Mouse (Mus musculus): Measurements from ENCODE around the gene Traf6. TPM values are rescaled to one million over a fixed set of nuclear protein-coding genes. Genes with fewer than 3 reads are reported as not detected.

The Traf6 gene
- total and polyA plus RNA-seq, 2 experiments from 2014 or later = 5.3 to 16.5 TPM

DNA sequence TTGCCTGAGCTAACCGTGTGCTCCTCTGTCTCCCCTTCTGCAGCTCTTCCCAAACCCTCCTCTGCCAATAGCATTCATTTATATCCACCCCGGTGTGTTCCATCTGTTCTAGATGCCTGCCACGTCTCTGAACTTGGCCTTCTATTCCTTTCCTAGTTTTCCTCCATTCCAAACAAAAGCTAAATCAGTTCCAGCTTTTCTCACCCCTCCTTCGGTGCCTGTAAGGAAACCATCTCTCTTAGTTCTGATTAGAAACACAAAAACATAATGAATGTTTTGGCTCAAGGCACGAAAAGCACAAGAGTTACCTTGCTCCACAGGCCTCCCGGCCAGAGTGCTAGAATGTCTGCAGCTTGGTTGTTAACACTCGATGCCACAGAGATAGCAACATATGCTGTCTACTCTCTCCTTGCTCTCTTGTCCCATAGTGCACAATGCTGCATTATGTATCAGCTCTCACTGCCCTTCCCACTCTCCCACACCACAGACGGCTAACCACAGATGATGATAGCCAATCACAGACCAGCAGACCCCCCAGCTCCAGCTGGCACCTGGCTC lies 29.0 kb upstream of the Traf6 start, which contains the start of the genes Rag1 and B230118H07Rik:
Gene Rag1 (minus strand): TSS at position 388 of the 558 bp plus-strand sequence.
Gene B230118H07Rik (minus strand): TSS at position 419 of the 558 bp plus-strand sequence.
- Histone ChIP-seq H3K4me1 (ENCODE audit: insufficient read depth, low read length) (no peaks in the 10 kb centered on the region), H3K27me3 (ENCODE audit: insufficient read depth, low read length) (no peaks in the 10 kb centered on the region), H3K27ac (ENCODE audit: low read depth, low read length) (no peak within 1 kb of the TSS), H3K4me2 (ENCODE audit: low read depth, low read length, poor library complexity, severe bottlenecking) (no peak within 1 kb of the TSS), H3K4me3 (ENCODE audit: low read depth, low read length) (no peak within 1 kb of the TSS), H3K9me3 (ENCODE audit: low read length) (no peaks in the 10 kb centered on the region), H3K36me3 (ENCODE audit: insufficient read depth, low read length) (no peaks in the 10 kb centered on the region), H3K9ac (replicated peaks; ENCODE audit: low read length, poor library complexity, severe bottlenecking) (no peak within 1 kb of the TSS)
- DNase-seq (ENCODE audit: low spot score) (peak; percentile 43), ATAC-seq (ENCODE audit: low FRiP score) (no peak)
- no peak for TF ChIP-seq CTCF (IDR thresholded peaks at IDR 0.05)
- 32% methylated on average over 8 of the region's 8 CpGs for WGBS

DNA sequence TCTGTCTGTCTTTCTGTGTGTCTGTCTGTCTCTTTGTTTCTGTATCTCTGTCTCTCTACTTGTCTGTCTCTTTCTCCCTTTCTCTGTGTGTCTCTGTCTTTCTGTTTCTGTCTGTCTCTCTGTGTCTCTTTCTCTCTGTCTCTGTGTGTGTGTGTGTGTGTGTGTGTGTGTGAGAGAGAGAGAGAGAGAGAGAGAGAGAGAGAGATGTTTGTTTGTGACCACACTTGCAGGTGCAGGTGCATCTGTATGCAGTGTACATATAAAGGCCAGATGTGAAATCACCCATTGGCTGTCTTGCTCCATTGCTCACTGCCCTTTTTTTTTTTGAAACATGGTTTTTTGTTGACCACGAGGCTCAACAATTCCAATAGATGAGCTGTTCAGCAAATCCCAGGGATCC lies 27.8 kb upstream of the Traf6 start:
- Histone ChIP-seq H3K4me3 (ENCODE audit: low read depth, low read length) (no peak overlapping the region), H3K4me2 (ENCODE audit: low read depth, low read length, poor library complexity, severe bottlenecking) (no peak overlapping the region), H3K27me3 (ENCODE audit: insufficient read depth, low read length) (no peaks in the 10 kb centered on the region), H3K36me3 (ENCODE audit: insufficient read depth, low read length) (no peaks in the 10 kb centered on the region), H3K9ac (replicated peaks; ENCODE audit: low read length, poor library complexity, severe bottlenecking) (no peak overlapping the region), H3K27ac (ENCODE audit: low read depth, low read length) (no peak overlapping the region), H3K4me1 (ENCODE audit: insufficient read depth, low read length) (no peaks in the 10 kb centered on the region), H3K9me3 (ENCODE audit: low read length) (no peaks in the 10 kb centered on the region)
- DNase-seq (ENCODE audit: low spot score) (no peak), ATAC-seq (ENCODE audit: low FRiP score) (no peak)
- no peak for TF ChIP-seq CTCF (IDR thresholded peaks at IDR 0.05)
- 43% methylated on average over 1 of the region's 1 CpGs for WGBS

- H3K9ac ChIP-seq (replicated peaks; ENCODE audit: low read length, poor library complexity, severe bottlenecking) = peak overlapping the region; percentile 51
- no peaks in the 10 kb centered on the region for H3K27me3 ChIP-seq (ENCODE audit: insufficient read depth, low read length)
- H3K4me1 ChIP-seq (ENCODE audit: insufficient read depth, low read length) = no peaks in the 10 kb centered on the region
- peak overlapping the region; percentile 68 for H3K4me2 ChIP-seq (ENCODE audit: low read depth, low read length, poor library complexity, severe bottlenecking)
- peak; percentile 68; the same call in 1 of the 2 replicates for ATAC-seq (ENCODE audit: low FRiP score)
- DNase-seq (ENCODE audit: low spot score) = no peak
- H3K36me3 ChIP-seq (ENCODE audit: insufficient read depth, low read length) = no peaks in the 10 kb centered on the region
- no peaks in the 10 kb centered on the region for H3K9me3 ChIP-seq (ENCODE audit: low read length)
- TF ChIP-seq CTCF (IDR thresholded peaks at IDR 0.05) = no peak
- WGBS = 26% methylated on average over 14 of the region's 14 CpGs
- H3K27ac ChIP-seq (ENCODE audit: low read depth, low read length) = no peak overlapping the region
- peak overlapping the region; percentile 36 for H3K4me3 ChIP-seq (ENCODE audit: low read depth, low read length)
Observed at GRCm38 (mm10) chr2:101652204-101652920, 25.9 kb upstream of the Traf6 start.

- peak overlapping the region; percentile 36 for H3K4me3 ChIP-seq (ENCODE audit: low read depth, low read length)
- peak overlapping the region; percentile 51 for H3K9ac ChIP-seq (replicated peaks; ENCODE audit: low read length, poor library complexity, severe bottlenecking)
- no peak overlapping the region for H3K27ac ChIP-seq (ENCODE audit: low read depth, low read length)
- H3K36me3 ChIP-seq (ENCODE audit: insufficient read depth, low read length) = no peaks in the 10 kb centered on the region
- peak overlapping the region; percentile 68 for H3K4me2 ChIP-seq (ENCODE audit: low read depth, low read length, poor library complexity, severe bottlenecking)
- no peaks in the 10 kb centered on the region for H3K9me3 ChIP-seq (ENCODE audit: low read length)
- peak; percentile 86 for TF ChIP-seq CTCF (IDR thresholded peaks at IDR 0.05)
- no peaks in the 10 kb centered on the region for H3K4me1 ChIP-seq (ENCODE audit: insufficient read depth, low read length)
- DNase-seq (ENCODE audit: low spot score) = peak; percentile 94
- ATAC-seq (ENCODE audit: low FRiP score) = peak; percentile 62; the same call in 1 of the 2 replicates
- H3K27me3 ChIP-seq (ENCODE audit: insufficient read depth, low read length) = no peaks in the 10 kb centered on the region
- WGBS = 17% methylated on average over 14 of the region's 14 CpGs
Observed at GRCm38 (mm10) chr2:101652921-101653597, 25.2 kb upstream of the Traf6 start.

DNA sequence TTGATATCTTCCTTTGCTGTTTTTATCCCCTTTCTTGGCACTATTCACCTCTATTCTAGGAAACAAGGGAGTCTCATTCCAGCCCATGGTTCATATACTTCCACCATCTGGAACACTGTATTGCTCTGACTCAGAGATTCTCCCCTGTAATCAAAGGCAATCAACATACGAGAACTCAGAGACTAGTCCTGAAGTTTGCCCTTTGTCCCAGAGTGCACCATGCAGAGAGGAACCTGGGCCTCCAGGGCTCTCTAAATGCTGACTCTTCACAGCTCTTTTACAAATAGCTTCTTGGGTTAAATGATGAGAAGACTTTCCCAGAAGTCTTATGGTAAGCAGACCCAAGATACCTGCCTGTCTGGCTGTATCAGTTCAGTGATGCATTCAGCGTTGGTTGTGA lies 17.7 kb upstream of the Traf6 start:
- Histone ChIP-seq H3K27ac (ENCODE audit: low read depth, low read length) (no peak overlapping the region), H3K27me3 (ENCODE audit: insufficient read depth, low read length) (no peaks in the 10 kb centered on the region), H3K9ac (replicated peaks; ENCODE audit: low read length, poor library complexity, severe bottlenecking) (no peak overlapping the region), H3K4me2 (ENCODE audit: low read depth, low read length, poor library complexity, severe bottlenecking) (no peak overlapping the region), H3K4me1 (ENCODE audit: insufficient read depth, low read length) (no peaks in the 10 kb centered on the region), H3K4me3 (ENCODE audit: low read depth, low read length) (no peak overlapping the region), H3K36me3 (ENCODE audit: insufficient read depth, low read length) (no peaks in the 10 kb centered on the region), H3K9me3 (ENCODE audit: low read length) (no peaks in the 10 kb centered on the region)
- WGBS = 78% methylated on average over 2 of the region's 2 CpGs
- DNase-seq (ENCODE audit: low spot score) = no peak
- TF ChIP-seq CTCF (IDR thresholded peaks at IDR 0.05) = no peak
- no peak for ATAC-seq (ENCODE audit: low FRiP score)
